Mouse (Mus musculus): Measurements from ENCODE around the gene Tysnd1. TPM values are rescaled to one million over a fixed set of nuclear protein-coding genes. Genes with fewer than 3 reads are reported as not detected.

Tysnd1 gene
- total and polyA plus RNA-seq, 3 experiments: 5.1 to 104 (median 8.2) TPM

DNA sequence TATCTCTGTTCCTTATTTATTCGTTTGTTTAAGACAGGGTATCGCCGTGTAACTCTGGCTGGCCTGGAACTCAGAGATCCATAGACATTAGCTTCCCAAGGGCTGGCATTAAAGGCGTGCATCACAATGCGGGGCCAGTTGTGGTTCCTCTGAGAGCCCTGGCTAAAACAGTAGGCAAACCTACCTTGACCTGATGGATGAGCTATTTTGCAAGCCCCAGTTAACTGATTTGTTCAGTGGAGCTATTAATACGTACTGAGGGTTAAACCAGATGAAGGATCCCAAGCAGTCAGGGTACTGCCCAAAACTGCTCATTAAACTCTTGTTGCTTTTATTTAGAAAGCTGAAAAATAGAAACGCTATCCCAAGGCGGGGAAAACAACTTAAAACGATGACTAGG is 15.8 kb upstream of the Tysnd1 start:
- Histone ChIP-seq H3K4me3 (ENCODE audit: low read depth, low read length) (peak overlapping the region; percentile 78), H3K4me1 (ENCODE audit: insufficient read depth, low read depth, low read length) (peaks cover 17% of the 10 kb centered on the region; the same call in 1 of the 2 replicates), H3K36me3 (replicated peaks) (peaks cover 23% of the 10 kb centered on the region), H3K9me3 (replicated peaks) (no peaks in the 10 kb centered on the region), H3K27me3 (ENCODE audit: insufficient read depth, low read length) (no peaks in the 10 kb centered on the region)
- no peak for TF ChIP-seq POLR2AphosphoS5 (IDR thresholded peaks at IDR 0.05; ENCODE audit: insufficient replicate concordance, low read depth, low read length)
- TF ChIP-seq GATA1 (IDR thresholded peaks at IDR 0.05; ENCODE audit: borderline replicate concordance, low read length): no peak
- no peak for TF ChIP-seq TAL1 (conservative IDR thresholded peaks at IDR 0.05; ENCODE audit: low read depth, low read length)
- no peak for TF ChIP-seq GATA2 (IDR thresholded peaks at IDR 0.05; ENCODE audit: borderline replicate concordance, low read depth, low read length)
- no peak for TF ChIP-seq CTCF (IDR thresholded peaks at IDR 0.05; ENCODE audit: low read depth, low read length)
- ATAC-seq (ENCODE audit: extremely low read depth, insufficient number of reproducible peaks, low FRiP score, poor library complexity, severe bottlenecking) (no peak), DNase-seq (ENCODE audit: low spot score) (no peak)

DNA sequence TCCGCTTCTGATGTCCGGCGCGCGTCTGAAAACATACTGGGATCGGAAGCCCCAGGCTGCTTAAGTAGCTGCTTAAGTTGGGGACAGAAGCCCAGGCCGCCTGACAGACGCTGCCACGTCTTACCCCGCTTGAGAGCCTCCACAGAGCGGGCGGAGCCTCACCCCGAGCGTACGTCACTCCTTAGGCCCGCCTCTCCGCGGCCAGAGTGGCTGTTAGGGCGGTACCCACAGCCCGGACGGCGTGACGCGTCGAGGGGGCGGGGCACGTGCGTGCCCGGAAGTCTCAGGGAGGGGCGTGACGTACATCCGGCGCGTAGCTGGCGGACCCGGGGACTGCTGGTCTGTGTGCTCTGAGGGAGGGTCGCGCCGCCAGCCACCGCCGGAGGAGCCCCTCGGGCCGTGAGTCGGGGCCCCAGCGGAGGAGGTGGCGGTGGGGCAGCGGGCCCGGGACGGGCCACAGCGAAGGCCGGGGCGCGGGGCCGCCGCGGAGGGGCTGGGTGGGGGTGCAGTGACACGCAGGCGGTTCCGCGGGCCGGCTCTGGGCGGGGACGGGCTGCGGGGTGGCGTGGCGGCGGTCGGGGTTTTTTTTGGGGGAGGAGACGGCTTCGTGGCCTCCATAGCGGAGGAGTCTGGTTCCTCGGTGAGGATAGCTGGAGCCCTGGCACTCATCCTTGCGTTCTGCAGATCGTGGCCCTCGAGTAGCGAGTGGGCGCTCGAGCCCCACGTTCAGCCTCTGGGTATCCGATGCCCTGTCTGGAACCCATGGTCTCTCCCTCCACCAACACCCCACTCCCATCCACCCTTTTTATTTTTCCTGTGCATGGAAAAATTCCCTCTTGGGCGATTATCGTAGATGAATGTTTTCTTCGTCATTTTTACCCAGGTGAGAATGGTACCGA is 15.1 kb upstream of the Tysnd1 start, which contains the start of gene Sar1a:
Gene Sar1a (plus strand): TSS at position 285 of the 899 bp plus-strand sequence.
- ATAC-seq (ENCODE audit: extremely low read depth, insufficient number of reproducible peaks, low FRiP score, poor library complexity, severe bottlenecking) (peak; percentile 99), DNase-seq (ENCODE audit: low spot score) (peak; percentile 65)
- TF ChIP-seq GATA2 (IDR thresholded peaks at IDR 0.05; ENCODE audit: borderline replicate concordance, low read depth, low read length): no peak
- TF ChIP-seq CTCF (IDR thresholded peaks at IDR 0.05; ENCODE audit: low read depth, low read length): no peak
- TF ChIP-seq POLR2AphosphoS5 (IDR thresholded peaks at IDR 0.05; ENCODE audit: insufficient replicate concordance, low read depth, low read length): no peak
- no peak for TF ChIP-seq TAL1 (conservative IDR thresholded peaks at IDR 0.05; ENCODE audit: low read depth, low read length)
- no peak for TF ChIP-seq GATA1 (IDR thresholded peaks at IDR 0.05; ENCODE audit: borderline replicate concordance, low read length)
- Histone ChIP-seq H3K36me3 (replicated peaks) (peaks cover 23% of the 10 kb centered on the region), H3K4me3 (ENCODE audit: low read depth, low read length) (peak within 1 kb of the TSS; percentile 78), H3K9me3 (replicated peaks) (no peaks in the 10 kb centered on the region), H3K27me3 (ENCODE audit: insufficient read depth, low read length) (no peaks in the 10 kb centered on the region), H3K4me1 (ENCODE audit: insufficient read depth, low read depth, low read length) (peaks cover 14% of the 10 kb centered on the region; the same call in 1 of the 2 replicates)

DNA sequence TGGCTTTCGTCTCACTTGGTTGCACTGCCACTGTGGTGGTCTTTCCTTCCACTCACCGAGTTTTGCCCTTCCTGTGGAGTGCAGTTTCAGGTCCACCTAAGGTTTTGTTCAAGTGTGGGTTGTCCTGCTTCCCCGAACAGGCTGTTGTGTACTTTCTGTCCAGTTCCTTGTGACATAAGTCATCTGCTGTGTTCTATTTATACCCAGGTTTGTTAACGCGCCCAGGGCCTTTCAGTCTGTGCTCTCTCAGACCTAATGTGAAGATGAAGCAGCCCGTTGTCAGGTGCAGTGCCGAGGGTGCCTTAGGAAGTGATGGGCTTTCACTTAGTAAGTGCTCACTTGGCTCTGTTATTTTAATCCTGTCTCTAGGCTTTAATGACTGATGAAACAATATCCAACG is 5.9 kb upstream of the Tysnd1 start:
- no peak for TF ChIP-seq GATA1 (IDR thresholded peaks at IDR 0.05; ENCODE audit: borderline replicate concordance, low read length)
- no peak for TF ChIP-seq TAL1 (conservative IDR thresholded peaks at IDR 0.05; ENCODE audit: low read depth, low read length)
- TF ChIP-seq POLR2AphosphoS5 (IDR thresholded peaks at IDR 0.05; ENCODE audit: insufficient replicate concordance, low read depth, low read length): no peak
- TF ChIP-seq GATA2 (IDR thresholded peaks at IDR 0.05; ENCODE audit: borderline replicate concordance, low read depth, low read length): no peak
- TF ChIP-seq CTCF (IDR thresholded peaks at IDR 0.05; ENCODE audit: low read depth, low read length): no peak
- ATAC-seq (ENCODE audit: extremely low read depth, insufficient number of reproducible peaks, low FRiP score, poor library complexity, severe bottlenecking) (no peak), DNase-seq (ENCODE audit: low spot score) (no peak)
- no peaks in the 10 kb centered on the region for H3K4me1 ChIP-seq (ENCODE audit: insufficient read depth, low read depth, low read length)
- no peak overlapping the region for H3K4me3 ChIP-seq (ENCODE audit: low read depth, low read length)
- H3K9me3 ChIP-seq (replicated peaks): no peaks in the 10 kb centered on the region
- peaks cover 85% of the 10 kb centered on the region for H3K36me3 ChIP-seq (replicated peaks)
- H3K27me3 ChIP-seq (ENCODE audit: insufficient read depth, low read length): no peaks in the 10 kb centered on the region

DNA sequence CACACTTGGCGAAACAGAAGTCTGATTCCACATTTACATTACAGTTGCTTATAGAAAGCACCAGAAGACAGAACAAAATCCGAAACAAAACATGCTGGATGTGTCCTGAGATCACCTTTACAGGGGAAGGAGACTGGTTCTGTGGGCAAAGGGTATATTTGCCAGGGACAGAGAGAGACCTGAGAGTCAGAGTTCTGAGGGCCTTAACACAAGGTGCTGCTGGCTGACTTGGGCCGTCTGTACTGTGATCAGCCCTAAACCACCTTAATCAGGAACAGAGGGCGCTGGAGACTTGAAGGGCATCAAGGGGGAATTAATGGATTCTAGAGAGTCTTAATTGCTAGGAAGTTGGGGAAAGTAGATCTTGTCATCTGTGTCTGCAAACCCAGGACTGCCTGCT is 1.8 kb upstream of the Tysnd1 start:
- Histone ChIP-seq H3K9me3 (replicated peaks) (no peaks in the 10 kb centered on the region), H3K4me1 (ENCODE audit: insufficient read depth, low read depth, low read length) (peaks cover 21% of the 10 kb centered on the region), H3K4me3 (ENCODE audit: low read depth, low read length) (no peak overlapping the region), H3K36me3 (replicated peaks) (peaks cover 72% of the 10 kb centered on the region), H3K27me3 (ENCODE audit: insufficient read depth, low read length) (no peaks in the 10 kb centered on the region)
- no peak for TF ChIP-seq GATA1 (IDR thresholded peaks at IDR 0.05; ENCODE audit: borderline replicate concordance, low read length)
- TF ChIP-seq POLR2AphosphoS5 (IDR thresholded peaks at IDR 0.05; ENCODE audit: insufficient replicate concordance, low read depth, low read length): no peak
- no peak for TF ChIP-seq TAL1 (conservative IDR thresholded peaks at IDR 0.05; ENCODE audit: low read depth, low read length)
- no peak for TF ChIP-seq GATA2 (IDR thresholded peaks at IDR 0.05; ENCODE audit: borderline replicate concordance, low read depth, low read length)
- TF ChIP-seq CTCF (IDR thresholded peaks at IDR 0.05; ENCODE audit: low read depth, low read length): no peak
- ATAC-seq (ENCODE audit: extremely low read depth, insufficient number of reproducible peaks, low FRiP score, poor library complexity, severe bottlenecking) (no peak), DNase-seq (ENCODE audit: low spot score) (no peak)

DNA sequence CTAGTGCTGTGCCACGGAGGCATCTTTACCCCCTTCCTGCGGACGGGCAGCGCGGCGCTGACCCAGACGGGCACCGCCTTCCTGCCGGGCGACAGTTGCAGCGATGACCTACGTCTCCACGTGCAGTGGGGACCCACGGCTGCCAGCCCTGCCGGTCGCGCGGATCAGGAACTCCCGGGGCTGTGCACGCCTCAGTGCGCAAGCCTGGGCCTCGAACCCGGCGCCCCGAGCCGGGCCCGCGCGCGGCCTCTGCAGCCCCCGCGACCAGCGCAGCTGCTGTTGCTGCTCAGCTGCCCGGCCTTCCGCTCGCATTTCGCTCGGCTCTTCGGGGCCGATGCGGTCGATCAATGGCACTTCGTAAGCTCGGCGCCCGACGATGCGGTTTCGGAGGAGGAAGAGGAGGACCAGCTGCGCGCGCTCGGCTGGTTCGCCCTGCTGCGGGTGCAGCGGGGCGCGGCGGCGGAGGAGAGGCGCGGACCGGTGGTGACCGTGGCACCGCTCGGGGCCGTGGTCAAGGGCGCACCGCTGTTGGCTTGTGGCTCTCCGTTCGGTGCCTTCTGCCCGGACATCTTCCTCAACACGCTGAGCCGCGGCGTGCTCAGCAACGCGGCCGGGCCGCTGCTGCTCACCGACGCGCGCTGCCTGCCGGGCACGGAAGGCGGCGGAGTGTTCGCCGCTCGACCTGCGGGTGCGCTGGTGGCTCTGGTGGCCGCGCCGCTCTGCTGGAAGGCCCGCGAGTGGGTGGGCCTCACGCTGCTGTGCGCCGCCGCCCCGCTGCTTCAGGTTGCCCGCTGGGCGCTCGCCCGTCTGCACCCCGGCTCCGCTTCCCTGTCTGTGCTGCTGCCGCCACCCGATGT is 617 bp downstream of the Tysnd1 start:
- Histone ChIP-seq H3K36me3 (replicated peaks) (peaks cover 68% of the 10 kb centered on the region), H3K27me3 (ENCODE audit: insufficient read depth, low read length) (no peaks in the 10 kb centered on the region), H3K4me3 (ENCODE audit: low read depth, low read length) (peak overlapping the region; percentile 97), H3K4me1 (ENCODE audit: insufficient read depth, low read depth, low read length) (peaks cover 21% of the 10 kb centered on the region), H3K9me3 (replicated peaks) (no peaks in the 10 kb centered on the region)
- TF ChIP-seq CTCF (IDR thresholded peaks at IDR 0.05; ENCODE audit: low read depth, low read length): no peak
- TF ChIP-seq TAL1 (conservative IDR thresholded peaks at IDR 0.05; ENCODE audit: low read depth, low read length): no peak
- TF ChIP-seq GATA2 (IDR thresholded peaks at IDR 0.05; ENCODE audit: borderline replicate concordance, low read depth, low read length): no peak
- no peak for TF ChIP-seq GATA1 (IDR thresholded peaks at IDR 0.05; ENCODE audit: borderline replicate concordance, low read length)
- TF ChIP-seq POLR2AphosphoS5 (IDR thresholded peaks at IDR 0.05; ENCODE audit: insufficient replicate concordance, low read depth, low read length): no peak
- DNase-seq (ENCODE audit: low spot score) (no peak), ATAC-seq (ENCODE audit: extremely low read depth, insufficient number of reproducible peaks, low FRiP score, poor library complexity, severe bottlenecking) (no peak)

DNA sequence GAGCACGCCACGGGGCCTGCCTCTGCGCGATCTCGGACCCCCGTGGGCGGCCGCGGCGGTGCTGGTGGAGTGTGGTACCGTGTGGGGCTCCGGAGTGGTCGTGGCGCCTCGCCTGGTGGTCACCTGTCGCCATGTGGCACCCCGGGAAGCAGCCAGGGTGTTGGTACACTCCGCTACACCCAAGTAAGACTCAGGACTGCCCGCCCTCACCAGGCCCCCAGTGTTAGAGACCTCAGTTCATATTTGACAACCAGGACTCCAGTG is 1.2 kb downstream of the Tysnd1 start:
- Histone ChIP-seq H3K4me1 (ENCODE audit: insufficient read depth, low read depth, low read length) (peaks cover 21% of the 10 kb centered on the region), H3K9me3 (replicated peaks) (no peaks in the 10 kb centered on the region), H3K27me3 (ENCODE audit: insufficient read depth, low read length) (no peaks in the 10 kb centered on the region), H3K36me3 (replicated peaks) (peaks cover 67% of the 10 kb centered on the region), H3K4me3 (ENCODE audit: low read depth, low read length) (peak overlapping the region; percentile 97)
- DNase-seq (ENCODE audit: low spot score) (no peak), ATAC-seq (ENCODE audit: extremely low read depth, insufficient number of reproducible peaks, low FRiP score, poor library complexity, severe bottlenecking) (no peak)
- TF ChIP-seq CTCF (IDR thresholded peaks at IDR 0.05; ENCODE audit: low read depth, low read length) (no peak), TAL1 (conservative IDR thresholded peaks at IDR 0.05; ENCODE audit: low read depth, low read length) (no peak), POLR2AphosphoS5 (IDR thresholded peaks at IDR 0.05; ENCODE audit: insufficient replicate concordance, low read depth, low read length) (no peak), GATA1 (IDR thresholded peaks at IDR 0.05; ENCODE audit: borderline replicate concordance, low read length) (no peak), GATA2 (IDR thresholded peaks at IDR 0.05; ENCODE audit: borderline replicate concordance, low read depth, low read length) (no peak)

Measured in G1E (cell line).